In genomic region chr6:137872055-137872735, GRCm38 (mm10) we compare ENCODE assay signal across 9 mouse cellular contexts.
DNase-seq lines count a peak whose midpoint lies in the region; ATAC-seq and TF ChIP-seq lines count a peak whose summit lies in the region.
"Had no signal": no experiment of that assay in that cellular context is flagged by ENCODE, and none has a peak within 500 bp of the region (broad histone marks: within the 10 kb centered on the region; RNA-seq: fewer than 3 reads in every experiment).

No protein-coding gene starts in this region.

- H3K9ac ChIP-seq in hindbrain, postnatal 0 days (replicated peaks; ENCODE audit: low read length), result no peak overlapping the region
- H3K9ac ChIP-seq: liver, embryonic 15.5 days had no signal

- no peaks in the 10 kb centered on the region for H3K4me1 ChIP-seq in hindbrain, postnatal 0 days (ENCODE audit: insufficient read depth, low read length)
- H3K4me1 ChIP-seq: liver, embryonic 15.5 days had no signal

- WGBS in hindbrain, postnatal 0 days, result 38% methylated on average over 17 of the region's 17 CpGs

- in situ Hi-C loops in Patski (cut with MboI; ENCODE audit: low pct_unique_long_range_greater_than_20kb), result no loop called here

- CTCF ChIA-PET in Patski (lab: Charles Lee), result interaction anchor here (1.0 to 1.1 kb wide), 2 partner anchors 11 to 15 kb away, joined by 3 to 5 read pairs; no protein-coding TSS in a partner anchor

- no peaks in the 10 kb centered on the region for H3K36me3 ChIP-seq in hindbrain, postnatal 0 days (ENCODE audit: insufficient read depth, low read length)
- H3K36me3 ChIP-seq: liver, embryonic 15.5 days had no signal

- peak; percentile 95 for ATAC-seq in Patski
- ATAC-seq in hindbrain, postnatal 0 days, result peak; percentile 70
- ATAC-seq in erythroid progenitor cell, adult 5-6 weeks (replicated peaks; ENCODE audit: low FRiP score, poor library complexity, severe bottlenecking), result no peak

- no peaks in the 10 kb centered on the region for H3K9me3 ChIP-seq in hindbrain, postnatal 0 days (ENCODE audit: low read length)
- H3K9me3 ChIP-seq: liver, embryonic 15.5 days had no signal

- peak overlapping the region; percentile 27; the same call in 1 of the 2 replicates for H3K4me2 ChIP-seq in hindbrain, postnatal 0 days (ENCODE audit: low read depth, low read length)
- H3K4me2 ChIP-seq: liver, embryonic 15.5 days had no signal

- H3K27ac ChIP-seq in hindbrain, postnatal 0 days, result no peak overlapping the region
- H3K27ac ChIP-seq: liver, embryonic 15.5 days had no signal

- no peak overlapping the region for H3K4me3 ChIP-seq in hindbrain, postnatal 0 days (ENCODE audit: low read length)
- H3K4me3 ChIP-seq: liver, embryonic 15.5 days had no signal

- no peak for DNase-seq in Patski (ENCODE audit: low read depth, low spot score)
- DNase-seq in cerebellum, postnatal 25 days, result peak; percentile 39 to 62
- peak; percentile 54 to 59 for DNase-seq in frontal cortex, postnatal 25 days (ENCODE audit: low spot score in 2 of 2)
- DNase-seq in hindbrain, postnatal 0 days (ENCODE audit: low spot score), result peak; percentile 69
- DNase-seq in layer of hippocampus, postnatal 36 days, result peak; percentile 69 to 70
- peak; percentile 84 for DNase-seq in lung, postnatal 36 days
- DNase-seq in right cerebral cortex, postnatal 10 days (ENCODE audit: low spot score in 2 of 2), result peak; percentile 78 to 83

- H3K27me3 ChIP-seq in Patski, result no peaks in the 10 kb centered on the region
- no peaks in the 10 kb centered on the region for H3K27me3 ChIP-seq in hindbrain, postnatal 0 days (ENCODE audit: insufficient read depth, low read length)
- H3K27me3 ChIP-seq: liver, embryonic 15.5 days had no signal

- POLR2A ChIA-PET in Patski (lab: Charles Lee), result interaction anchor here (1.1 kb wide), 1 partner anchor 28 kb away, joined by 3 read pairs; no protein-coding TSS in a partner anchor

- TF ChIP-seq CTCF in Patski (IDR thresholded peaks at IDR 0.05), result peak; percentile 83
- peak; percentile 74 for TF ChIP-seq CTCF in hindbrain, postnatal 0 days (IDR thresholded peaks at IDR 0.05; ENCODE audit: low read depth)
